Mouse (Mus musculus) embryo, embryonic 10.5 days (tissue): ENCODE measurements around the gene Atn1.
A peak's percentile ranks its signal among the peaks of the same experiment; 100 is the strongest.

ENCODE experiments used
- DNase-seq: peaks from one replicate; pipeline ENCODE4 v3.0.0-alpha.2; 2015; ENCODE audit warnings: low spot score

Atn1 gene

DNA sequence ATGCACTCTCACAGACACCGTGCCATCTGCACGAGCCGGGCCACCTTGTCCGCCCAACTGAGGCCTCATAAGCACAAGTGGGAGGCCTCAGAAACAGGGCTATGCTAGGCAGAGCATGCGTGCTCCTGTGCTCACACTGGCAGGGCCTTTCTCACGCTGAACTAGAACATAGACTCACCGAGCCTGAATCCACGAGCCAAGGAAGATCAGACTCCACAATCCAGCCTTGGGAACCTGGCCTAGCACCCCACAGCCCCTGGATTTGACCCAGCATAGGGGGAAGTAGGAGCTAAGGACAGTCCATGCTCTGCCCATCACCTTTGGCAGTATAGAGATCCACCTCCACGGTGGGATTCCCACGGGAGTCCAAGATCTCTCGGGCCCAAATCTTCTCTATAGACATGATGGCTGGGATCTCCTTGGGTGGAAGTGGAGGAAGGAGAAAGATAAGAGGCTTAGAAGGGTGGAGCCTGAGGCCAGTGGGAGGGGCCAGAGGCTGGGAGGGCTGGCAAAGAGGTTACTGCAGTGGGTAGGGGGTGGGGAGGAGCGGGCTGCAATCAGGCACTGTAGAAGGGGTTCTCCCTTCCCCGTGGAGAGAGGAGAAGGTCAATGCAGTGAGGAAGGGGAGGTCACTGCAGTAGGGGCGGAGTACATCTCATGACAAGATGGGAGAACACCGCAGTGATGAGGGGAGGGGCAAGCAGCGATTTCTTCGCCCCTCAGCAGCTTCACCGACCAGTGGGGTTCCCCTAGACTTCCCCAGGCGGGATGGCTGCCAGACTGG, 11.8 kb upstream of the Atn1 start:
- DNase-seq: peak; percentile 46

DNA sequence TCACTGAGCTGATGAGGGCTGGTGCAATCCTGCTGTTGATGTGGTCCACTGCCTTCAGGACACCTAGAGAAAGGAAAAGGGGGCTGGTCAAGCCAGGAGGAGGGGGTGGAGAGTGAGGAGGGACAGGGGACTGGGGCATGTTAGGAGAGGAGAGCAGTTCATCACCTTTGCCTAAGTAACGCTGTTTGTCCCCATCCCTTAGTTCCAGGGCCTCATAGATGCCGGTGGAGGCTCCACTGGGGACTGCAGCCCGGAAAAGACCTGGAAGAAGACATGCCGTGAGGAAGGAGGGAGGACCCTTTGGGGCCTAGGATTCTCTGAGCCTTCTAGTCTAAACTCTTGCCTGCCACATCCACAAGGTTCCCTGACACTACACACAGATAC, 11.2 kb upstream of the Atn1 start:
- no peak for DNase-seq

DNA sequence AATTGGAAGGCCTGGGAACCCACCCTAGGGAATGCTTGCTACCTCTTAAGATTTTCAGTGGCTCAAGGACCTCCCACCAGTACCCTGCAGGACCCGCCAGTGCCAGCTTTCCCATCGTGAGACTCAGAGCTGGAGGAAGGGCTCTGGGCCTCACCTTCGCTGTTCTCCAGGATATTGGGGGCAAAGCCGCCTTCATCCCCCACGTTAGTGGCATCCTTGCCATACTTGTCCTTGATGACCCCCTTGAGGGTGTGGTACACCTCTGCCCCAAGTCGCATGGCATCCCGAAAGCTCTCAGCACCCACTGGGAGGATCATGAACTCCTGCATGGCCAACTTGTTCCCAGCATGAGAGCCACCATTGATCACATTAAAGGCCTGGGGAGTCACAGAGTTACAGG, 9.6 kb upstream of the Atn1 start:
- no peak for DNase-seq

DNA sequence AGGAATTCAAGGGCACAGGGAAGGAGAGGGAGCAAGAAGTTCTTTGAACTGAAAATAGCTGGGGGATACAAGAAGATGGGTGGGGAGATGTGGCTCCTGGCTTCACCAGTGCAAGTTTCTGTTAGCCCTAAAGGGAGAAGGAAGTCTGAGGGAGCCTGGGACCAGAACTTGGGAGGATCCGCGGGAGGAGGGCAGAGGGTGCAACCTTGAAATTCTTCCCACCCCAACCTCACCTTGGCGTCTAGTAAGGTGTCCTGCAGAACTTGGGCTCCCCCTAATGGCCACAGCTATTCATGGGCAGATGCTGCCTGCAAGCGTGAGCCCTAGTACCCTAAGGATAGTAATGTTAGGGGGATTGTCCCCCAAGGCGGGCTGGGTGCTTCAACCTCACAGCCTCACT, 2.9 kb upstream of the Atn1 start:
- DNase-seq: peak; percentile 91

DNA sequence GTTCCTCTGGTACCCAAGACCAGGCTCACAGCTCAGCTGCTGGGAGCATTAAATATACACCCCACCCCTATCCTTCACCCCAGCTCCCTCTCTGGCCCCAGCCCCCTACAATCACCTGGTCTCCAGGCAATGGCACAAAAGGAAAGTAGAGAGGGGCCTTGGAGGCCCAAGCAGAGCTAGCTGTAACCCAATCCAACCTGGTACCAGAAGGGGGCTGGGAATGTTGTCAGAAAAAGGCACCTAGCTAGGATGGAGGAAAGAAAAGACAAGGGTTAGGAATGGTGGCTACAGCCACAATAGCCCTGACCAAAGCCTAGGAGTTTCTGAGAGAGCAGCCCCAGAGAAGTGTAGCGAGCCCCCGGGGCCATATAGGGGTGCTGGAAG, 2.5 kb upstream of the Atn1 start:
- DNase-seq: no peak

DNA sequence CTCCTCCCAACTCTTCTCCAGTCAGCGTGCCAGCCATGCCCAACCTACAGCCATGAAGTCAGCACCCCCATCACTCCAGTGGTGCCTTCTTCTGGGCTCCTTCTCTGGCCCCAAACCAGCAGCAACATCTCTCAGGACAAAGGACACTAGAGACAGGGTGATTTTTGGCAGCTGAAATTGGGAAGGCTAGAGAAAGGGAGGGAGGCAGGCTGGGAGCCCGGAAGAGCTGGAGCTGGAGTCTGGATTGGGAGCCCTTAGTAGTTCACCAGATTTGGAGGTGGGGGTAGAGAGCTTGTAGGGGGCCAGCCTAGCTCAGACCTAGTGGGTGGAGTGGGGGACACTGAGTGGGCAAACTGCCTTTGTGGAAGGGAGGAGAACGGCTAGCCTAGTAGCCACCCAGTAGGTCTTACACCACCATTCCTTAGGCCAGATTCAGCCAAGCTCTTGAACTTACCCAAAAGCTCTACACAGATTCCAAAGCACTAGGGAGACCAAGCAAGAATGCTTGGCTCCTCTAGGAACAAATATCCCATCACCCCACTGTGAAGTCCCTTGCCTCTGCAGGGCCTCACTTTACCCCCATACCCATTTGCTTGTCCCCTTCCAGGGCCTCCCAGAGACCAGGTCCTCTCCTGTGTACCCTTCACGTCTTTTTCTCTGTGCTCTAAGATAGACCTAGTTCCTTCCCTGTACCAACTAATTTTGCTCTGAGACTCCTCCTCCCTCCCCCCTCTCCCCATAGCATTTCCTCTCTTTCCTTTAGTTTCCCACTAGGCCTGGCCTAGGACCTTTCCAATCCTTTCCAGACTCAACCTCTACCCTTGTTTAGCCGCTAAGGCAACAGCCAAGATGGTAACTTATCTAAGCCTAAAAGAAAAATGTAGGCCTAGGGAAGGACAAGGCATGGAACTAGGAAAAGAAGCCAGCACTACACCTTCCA, 1.9 kb upstream of the Atn1 start:
- peak; percentile 75 for DNase-seq

DNA sequence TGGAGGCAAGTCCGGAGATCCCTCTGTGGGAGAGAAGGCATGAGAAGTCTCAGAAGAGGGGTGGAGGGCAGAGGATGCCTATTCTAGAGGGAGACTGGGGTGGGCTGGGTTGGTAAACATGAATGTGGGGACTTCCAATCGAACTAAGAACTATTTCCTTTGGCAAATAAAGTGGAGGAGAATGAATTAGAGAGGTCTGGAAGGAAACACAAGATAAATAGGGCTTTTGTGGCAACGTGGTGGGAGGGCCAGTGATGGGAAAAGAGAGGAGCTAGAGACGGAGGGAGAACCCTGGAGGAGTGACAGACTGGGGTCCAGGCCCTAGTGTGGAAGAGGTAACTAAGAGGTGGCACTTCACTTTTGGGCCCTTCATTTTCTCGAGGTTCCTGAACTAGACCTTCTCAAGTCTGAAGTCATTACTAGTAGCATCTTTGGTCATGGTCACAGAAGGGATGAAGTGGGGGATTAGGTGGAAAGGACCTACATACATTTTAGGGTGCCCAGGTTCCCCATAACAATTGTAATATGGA, 1.1 kb upstream of the Atn1 start:
- DNase-seq: peak; percentile 33

DNA sequence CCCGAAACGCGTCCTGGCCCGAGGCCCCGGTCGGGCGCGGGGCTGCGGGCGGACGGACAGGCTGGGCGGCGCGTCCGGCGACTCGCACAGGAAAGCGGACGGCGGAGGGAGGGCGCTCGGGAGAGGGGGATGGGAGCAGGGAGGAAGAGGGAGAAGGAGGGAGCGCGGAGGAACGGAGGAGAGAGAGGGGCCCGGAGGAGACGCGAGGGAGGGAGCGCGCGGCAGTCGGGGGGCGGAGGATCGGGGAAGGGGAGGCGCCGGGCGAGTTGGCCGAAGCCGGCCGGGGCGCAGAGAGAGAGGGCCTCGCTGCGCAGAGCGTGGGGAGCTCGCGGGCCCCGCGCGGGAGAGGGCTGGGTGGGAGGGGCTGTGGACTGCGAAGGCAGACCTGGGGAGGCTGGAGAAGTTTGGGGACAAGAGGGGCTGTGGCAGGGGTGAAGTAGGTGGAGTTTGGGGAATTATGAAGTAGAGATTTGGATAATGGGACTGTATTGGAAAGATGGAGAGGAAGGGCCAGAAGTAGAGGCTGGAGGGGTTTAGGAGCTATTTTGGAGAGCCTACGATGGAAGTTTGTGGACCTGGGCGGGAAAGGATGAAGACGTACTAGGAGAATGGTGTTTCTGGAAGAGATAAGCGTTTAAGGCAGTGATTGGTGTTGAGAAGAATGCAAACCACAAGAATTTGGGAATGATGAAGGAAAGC, 477 bp upstream of the Atn1 start:
- DNase-seq: peak; percentile 80

DNA sequence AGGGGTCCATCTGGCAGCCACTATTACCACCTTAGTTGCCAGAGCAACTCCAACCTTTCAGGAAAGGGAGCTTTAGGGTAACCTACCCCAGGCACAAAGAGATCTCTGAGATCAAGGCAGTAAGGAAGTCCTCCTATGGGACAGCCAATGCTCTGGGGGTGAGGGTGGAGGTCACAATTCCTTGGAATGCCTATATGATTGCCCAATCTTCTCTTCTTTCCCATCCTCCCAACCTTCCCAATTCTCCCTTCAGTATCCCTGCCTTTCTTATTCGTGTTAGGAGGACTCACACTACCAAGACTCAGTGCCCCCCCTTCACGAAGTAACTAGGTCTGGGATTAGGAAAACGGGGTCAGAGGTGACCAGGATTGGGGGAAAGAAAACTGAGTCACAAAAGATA, 1.0 kb downstream of the Atn1 start:
- no peak for DNase-seq

DNA sequence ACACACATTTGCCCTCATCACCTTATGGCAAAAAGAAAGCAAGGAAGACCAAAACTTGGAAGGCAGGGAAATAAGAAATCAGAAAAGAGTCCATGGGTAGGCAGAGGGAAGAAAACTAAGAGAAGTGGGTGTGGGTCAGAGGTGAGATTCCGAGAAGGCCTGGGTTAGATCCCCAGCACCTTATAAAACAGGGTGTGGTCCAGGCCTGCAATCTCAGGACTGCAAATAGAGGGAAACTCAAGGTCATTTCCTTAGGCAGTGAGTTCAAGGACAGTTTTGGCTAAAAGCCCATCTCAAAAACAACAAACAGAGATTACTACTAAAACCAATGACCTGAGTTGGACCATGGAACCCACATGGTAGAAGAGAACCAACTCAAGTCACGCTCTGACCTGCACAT, 2.5 kb downstream of the Atn1 start:
- DNase-seq: no peak

DNA sequence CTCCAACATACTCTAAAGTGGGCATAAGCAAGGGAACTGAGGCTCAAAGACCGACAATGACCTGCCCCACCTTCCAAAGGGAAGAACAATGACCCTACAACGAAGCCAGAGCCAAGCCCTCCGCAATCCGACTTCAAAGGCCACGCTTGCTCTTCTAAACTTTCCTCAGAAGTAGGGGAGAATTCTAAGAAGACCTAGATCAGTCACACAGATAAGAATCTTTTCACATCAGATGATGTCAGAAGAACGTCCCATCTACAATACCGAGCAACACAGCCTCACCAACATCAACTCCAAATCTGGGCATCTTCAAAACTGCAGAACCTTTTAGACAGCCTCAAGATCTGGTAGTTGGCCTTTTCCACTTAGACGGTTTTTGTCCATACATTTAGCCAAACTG, 5.9 kb downstream of the Atn1 start:
- no peak for DNase-seq

DNA sequence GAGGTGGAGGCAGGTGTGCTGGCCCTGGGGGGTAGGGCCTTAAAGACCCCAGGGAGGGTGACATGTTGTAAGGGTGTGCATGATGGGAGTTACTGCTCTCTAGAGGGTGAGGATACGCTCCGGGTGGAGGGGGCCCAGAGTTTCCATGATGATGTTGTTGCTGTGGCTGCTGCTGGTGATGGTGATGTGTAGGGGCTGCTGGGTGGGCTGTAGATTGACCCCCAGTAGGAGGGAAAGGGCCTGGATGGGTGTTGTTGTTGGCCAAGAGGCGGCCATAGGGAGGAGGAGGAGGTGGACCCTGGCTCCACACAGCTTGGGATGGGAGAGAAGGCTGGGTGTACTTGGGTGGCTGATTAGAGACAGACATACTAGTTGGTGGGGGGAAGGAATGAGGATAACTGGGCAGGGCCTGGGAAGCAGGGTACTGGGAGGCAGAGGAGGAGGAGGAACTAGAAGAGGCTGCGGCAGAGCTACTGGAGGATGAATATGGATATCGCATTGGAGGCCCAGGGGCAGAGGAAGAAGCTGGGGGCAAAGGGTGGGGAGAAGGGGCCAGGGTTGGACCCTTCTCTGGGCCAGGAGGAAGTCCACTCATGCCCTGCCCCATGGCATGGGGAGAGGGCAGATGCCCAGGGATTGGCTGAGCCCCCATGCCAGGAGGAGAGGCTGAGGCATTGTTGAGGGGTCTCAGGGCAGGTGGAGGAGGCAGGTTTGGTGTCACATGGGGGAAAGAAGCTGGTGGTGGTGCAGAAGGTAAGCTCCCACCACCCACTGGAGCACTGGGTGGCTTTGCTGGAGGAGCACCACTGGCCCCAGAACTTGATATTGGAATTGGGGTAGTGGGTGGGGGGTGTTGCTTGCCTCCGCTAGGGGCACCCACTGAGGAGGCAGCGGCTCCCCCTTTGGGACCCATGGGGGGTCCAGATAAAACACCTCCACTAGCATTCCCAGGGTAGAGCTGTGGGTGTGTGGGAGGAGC, 9.4 kb downstream of the Atn1 start:
- DNase-seq: no peak

DNA sequence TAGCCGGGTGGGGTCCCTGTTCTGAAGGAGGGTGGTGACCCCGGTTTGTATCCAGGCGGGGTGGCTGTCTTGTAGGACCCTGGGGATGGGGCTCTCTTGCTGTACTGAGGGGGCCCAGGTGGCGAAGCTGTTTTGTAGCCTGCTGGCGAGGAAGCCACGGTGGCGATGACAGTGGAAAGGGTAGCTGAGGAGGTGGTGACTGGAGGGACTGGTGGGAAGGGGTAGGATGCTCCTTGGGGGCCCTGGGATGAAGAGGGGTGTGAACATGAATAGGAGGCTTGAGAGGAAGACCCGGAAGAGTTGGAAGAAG, 10.1 kb downstream of the Atn1 start:
- DNase-seq: peak; percentile 18

DNA sequence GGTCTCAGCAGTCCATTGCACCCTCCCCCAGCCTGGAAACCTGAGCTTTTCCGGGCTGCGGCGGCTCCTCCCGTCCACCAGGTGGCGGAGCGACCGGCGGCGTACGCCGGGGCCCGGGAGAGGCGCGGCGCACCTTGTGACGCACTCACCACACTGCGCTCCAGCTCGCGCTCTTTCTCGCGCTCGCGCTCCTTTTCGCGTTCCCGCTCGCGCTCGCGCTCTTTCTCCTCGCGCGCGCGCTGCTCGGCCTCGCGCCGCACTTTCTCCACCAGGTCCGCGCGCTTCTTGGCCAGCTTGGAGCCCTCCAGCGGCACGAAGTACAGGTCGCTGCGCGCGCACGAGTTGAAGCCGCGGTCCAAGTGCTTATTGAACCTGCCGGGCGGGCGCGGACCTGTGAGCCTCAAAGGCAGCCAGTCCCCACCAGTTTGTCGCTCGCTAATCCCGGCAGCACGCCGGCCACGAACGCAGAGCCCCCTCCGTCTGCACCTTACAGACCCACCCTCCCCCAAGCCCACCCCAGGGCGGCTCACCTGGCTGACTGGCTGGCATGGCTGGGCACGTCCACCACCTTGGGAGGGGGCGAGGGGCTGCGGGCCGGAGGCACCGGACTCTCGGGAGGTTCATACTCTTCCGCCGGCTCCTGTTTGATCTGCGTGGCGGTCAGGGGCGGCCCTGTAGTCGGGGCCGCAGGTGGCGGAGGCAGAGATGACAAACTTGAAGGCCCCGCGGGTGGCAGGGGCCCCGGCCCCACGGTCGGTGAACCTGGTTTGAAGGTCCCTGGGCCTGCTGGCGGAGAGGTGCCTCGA, 10.6 kb downstream of the Atn1 start:
- DNase-seq: peak; percentile 96

DNA sequence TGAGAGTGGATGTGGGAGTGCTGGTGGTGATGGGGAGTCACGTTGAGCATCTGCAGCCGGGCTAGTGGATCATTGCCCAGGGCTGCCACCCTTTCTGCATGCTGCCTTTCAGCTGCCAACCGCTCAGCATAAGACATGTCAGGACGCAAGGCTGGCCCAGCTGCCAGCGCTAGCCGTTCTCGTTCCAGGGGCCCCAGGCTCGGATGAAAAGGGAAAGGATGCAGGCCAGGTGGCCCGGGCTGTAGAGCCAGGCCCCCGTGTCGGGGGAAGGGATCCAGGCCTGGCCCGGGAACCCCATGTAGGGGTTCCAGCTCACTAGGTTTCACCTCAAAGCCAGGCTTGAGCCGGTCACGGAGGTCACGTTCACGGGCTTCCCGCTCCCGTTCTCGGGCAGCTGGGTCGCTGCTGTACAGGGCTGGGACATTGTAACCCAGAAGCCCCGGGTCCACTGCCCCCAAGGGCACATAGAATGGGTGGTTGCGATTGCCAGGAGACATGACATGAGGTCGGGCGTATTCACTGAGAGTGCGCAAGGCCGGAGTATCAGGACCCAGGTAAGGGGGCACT, 11.5 kb downstream of the Atn1 start:
- DNase-seq: no peak

DNA sequence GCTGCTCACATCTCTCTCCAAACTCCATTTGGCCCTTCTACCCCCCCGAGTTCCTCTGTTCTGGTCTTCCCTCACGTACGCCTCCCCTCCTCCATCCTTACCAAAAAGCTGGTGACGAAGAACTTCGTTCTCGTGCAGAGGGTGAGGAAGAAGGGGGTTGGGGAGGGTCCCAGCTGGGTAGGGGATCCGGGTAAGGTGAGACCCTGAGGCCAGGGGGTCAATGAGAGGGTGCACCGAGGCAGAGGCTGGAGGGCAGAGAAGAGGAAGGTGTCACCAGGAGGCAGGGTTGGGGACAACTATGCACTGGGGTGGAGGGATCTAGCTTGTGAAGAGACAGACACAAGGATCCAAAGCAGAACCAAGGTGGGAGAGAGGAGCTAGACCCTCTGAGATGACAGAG, 12.7 kb downstream of the Atn1 start:
- DNase-seq: no peak

DNA sequence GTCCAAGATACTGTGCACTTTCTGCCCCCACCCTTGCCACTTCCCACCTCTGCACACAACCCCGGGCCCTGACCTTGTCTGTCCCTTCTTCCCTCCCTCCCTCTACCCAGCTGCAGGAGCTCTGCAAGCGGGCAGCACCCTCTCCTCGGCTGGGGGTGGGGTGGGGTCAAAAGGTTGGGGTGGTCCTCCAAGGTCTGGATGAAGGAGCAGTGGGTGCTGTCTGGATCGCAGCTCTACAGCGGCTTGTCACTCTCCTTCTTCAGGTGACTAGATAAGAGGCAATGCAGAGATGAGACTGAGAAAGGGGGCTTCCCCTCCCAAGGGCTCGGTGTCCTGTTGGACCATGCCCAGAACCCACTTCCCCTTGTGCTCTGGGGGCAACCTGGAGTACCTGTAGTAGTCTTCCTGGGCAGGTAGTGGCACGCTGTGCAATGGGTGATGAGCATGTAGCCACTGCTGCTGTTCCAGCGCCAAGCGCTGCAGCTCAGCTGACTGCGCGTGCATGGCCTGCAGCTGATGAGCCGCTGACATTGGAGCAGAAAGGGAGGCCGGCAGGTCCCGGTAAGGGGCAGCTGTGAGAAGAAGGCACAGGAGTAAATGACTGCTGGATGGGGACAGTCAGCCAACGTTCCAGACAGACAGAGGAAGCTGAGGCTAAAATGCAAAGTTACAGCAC, 13.3 kb downstream of the Atn1 start:
- no peak for DNase-seq

DNA sequence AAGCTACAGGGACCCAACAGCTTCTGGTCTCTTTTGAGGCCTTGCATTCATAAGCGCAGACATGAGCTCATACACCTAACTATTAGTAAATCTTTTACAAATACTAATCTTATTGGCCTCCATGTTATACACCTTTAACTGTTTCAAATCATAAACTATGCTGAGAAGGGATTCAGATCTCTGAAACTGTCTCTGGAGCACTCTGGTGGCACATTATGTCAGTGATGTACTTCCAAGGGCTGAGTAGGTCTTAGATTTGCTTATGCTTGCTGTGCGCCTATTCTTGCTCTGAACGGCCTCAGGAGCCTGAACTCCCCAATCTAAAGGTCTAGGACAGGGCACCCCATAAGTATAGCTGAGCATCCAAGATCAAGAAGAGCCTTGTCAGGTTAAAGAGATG, 14.5 kb downstream of the Atn1 start:
- DNase-seq: no peak

DNA sequence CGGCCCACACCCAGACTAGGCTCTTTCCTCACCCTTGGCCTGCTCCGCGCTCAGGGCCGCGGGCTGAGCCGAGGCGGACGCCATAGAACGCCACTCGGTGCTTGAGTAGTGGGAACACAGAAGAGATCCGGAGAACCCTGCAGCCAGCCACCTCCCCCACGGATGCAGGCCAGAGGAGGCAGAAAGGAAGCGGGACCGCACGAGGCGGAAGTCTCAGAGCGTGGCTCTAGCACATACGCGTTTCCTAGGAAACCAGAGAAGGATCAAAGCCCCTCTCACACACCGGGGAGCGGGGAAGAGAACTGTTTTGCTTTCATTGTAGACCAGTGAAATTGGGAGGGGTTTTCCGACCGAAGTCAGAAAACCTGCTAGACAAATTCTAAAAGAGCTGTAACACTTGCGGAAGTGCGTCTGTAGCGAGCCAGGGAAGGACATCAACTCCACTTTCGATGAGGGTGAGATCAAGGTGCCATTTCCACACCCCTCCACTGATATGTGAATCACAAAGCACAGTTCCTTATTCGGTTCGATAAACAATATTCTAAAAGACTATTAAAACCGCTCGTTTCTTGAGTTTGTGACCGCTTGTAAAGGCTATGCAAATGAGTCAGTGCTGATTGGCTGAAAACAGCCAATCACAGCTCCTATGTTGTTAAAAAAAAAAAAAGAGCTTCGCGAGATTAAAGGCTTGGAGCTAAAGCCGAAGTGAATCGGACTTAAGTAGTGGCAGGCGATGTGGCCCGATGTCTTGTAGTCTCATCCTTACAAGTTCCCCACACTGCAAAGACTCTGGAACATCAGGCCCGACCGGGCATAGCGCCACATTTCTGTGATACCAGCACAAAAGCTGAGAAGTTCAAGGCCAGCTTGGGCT, 15.2 kb downstream of the Atn1 start, which contains the start of gene Grcc10:
Gene Grcc10 (minus strand): TSS at position 487 of the 874 bp plus-strand sequence.
- peak; percentile 98 for DNase-seq
